Mouse (Mus musculus) liver, embryonic 14.5 days (tissue): Measurements from ENCODE around the gene P2rx1.

Source experiments
- CTCF ChIP-seq: IDR thresholded peaks from 2 replicates; pipeline ENCODE4 v1.5.1; 2016; ENCODE audit warnings: antibody characterized with exemption, low read depth, control low read depth
- EP300 ChIP-seq: IDR thresholded peaks from 2 replicates; pipeline ENCODE4 v1.6.1; 2016; ENCODE audit warnings: antibody characterized with exemption, low read depth

GRCm38 (mm10) chr11:73037691-73038090 lies 38.8 kb downstream of the P2rx1 start:
- TF ChIP-seq CTCF (no peak), EP300 (no peak)
